Mouse (Mus musculus): ENCODE data around the gene Pcp4l1.

Gene Pcp4l1

DNA sequence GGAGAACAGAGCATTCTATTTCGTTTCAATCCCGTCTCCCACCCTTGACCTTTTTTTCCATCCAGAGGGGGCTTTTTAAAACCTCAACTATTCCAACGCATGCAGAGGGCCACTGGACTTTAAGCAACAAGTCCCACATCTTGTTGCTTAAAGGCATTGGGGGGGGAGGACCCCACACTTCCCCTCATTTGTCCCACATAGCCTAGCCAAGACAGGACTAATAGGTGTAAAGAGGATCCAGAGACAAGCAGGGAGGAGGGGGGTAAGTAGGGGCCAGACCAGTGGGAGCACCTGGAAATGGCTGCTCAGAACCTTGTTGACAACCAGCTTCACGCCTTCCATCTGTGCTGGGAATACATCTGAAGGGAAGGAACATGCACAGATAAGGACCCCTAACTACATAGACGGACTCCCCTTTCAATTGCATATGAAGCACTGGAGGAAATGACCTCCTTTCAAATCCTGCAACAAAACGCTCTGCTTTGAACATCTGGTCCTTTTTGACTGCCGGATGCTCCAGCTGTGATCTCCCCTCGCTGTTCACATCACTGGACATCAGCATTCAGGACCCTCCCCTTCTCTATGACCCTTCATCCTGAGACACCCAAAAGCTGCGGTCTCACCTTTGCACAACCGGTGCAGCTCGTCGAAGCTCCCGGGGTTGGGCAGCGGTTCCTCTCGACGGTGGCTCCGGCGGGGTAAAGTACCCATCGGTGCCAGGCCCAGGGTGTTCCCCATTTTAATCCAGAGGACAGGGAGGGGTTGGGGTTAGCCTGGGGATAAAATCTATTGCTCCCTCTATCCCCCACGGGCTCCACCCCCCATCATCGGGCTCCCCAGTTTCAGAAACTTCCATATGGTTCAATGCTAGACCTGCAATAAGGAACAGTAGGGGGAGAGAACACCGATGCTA lies 25.5 kb upstream of the Pcp4l1 start:
- DNase-seq: no peak

DNA sequence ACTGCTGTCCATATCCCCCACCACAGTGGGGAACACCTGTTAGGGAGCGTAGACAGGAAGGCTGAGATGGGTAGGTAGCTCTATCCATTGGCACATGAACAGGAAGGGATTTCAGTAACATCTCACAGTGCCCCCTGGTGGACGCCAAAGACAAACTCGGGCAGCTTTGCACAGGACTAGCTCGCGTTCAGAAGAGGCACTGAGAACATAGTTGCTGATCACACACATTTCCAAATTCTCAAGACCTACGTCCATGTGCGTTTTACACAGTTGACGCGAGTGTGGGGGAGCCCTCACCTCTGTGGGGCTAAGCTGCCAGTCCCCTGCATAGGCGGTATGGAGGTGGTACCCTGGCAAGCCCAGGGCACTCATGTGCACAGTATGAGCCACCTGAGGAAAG lies 24.8 kb upstream of the Pcp4l1 start:
- peak; percentile 88 to 93 for DNase-seq

DNA sequence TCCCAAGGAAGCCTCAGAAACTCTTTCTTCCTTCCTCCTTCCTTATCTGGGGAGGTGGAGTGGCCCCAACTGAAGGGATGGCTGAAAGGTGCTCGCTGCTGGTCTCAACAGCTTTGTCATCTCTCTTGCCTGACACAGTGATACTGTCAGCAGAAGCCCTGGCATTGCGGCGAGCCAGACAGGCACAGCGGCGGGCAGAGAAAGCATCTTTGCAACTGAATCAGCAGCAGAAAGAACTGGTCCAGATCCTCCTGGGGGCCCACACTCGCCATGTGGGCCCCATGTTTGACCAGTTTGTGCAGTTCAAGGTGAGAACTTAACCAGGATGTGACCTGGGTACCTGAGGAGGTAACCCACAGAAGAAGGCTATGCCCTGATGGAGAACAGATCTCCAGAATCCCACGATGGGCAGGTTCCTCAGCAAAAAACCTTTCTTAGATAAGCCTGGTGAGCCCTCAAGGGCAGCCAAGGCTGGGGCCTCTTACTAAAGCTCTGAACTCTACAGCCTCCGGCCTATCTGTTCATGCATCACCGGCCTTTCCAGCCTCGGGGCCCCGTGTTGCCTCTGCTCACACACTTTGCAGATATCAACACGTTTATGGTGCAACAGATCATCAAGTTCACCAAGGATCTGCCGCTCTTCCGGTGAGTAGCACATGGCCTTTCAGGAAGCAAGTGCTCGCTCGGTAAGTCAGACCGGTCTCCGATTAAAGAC lies 20.3 kb upstream of the Pcp4l1 start:
- no peak for DNase-seq

DNA sequence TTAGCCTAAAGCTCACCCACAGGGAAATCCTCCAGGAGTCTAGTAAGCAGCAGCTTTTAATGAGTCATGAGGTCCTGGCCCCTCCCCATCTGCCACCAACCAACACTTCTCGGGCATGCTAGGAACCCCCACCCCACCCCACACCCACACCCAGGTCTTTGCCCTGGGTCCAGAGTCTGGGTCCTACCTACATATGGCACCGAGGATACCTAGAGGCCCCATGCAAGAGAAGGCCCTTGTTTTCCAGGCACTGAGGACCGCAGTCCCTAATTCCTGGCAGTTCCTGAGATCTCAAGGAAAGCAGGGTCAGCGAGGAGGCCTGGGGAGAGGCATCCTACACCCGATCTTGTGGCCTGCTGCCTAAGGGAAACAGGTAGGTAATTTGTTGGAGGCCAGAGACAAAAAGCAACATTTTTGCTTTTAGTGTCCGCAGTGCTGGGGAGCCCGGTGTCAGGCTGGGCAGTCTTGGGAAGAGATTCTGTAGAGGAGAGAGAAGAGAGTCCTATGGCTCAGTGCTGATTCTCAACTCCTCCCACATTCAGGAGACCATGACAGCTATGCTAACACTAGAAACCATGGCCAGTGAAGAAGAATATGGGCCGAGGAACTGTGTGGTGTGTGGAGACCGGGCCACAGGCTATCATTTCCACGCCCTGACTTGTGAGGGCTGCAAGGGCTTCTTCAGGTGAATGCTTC lies 17.9 kb upstream of the Pcp4l1 start, which contains the start of gene Nr1i3:
TSS of gene Nr1i3 (plus strand) at position 170 of the 696 bp plus-strand sequence.
- no peak for DNase-seq

DNA sequence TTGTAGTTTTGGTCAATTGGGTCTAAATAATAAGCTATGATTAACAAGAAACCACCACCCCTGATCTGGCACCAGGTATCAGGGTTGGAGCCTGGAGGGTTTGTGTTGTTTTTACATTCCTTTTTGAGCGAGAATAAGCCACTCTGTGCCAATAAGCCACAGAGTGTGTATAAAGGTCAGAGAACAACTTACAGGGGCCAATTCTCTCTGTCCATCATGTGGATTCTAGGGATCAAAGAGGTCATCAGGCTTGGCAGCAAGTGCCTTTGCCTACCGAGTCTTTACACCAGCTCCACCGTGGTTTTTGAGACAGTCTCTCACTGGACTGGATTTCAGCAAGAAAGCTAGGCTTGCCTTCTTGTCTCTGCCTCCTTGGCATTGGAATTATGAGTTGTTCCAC lies 16.8 kb upstream of the Pcp4l1 start:
- DNase-seq: no peak

DNA sequence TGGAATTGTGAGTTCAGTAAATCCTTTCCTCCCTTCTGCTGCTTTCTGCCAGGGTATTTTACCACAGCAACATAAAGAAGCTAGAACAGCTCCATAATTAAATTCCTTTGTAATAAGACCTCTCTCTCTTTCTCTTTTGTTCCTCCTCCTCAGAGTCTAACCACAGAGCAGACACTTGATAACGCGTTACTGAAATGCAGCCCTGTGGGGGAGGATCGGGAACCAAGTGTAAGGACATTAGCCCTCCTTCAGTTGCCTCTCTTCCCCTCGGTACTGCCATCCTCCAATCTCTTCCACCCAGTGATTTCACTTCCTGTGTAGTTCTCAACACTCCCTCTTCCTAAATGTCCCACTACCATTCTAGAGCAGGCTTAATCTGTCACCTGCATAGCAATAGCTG lies 13.3 kb upstream of the Pcp4l1 start:
- DNase-seq: no peak

DNA sequence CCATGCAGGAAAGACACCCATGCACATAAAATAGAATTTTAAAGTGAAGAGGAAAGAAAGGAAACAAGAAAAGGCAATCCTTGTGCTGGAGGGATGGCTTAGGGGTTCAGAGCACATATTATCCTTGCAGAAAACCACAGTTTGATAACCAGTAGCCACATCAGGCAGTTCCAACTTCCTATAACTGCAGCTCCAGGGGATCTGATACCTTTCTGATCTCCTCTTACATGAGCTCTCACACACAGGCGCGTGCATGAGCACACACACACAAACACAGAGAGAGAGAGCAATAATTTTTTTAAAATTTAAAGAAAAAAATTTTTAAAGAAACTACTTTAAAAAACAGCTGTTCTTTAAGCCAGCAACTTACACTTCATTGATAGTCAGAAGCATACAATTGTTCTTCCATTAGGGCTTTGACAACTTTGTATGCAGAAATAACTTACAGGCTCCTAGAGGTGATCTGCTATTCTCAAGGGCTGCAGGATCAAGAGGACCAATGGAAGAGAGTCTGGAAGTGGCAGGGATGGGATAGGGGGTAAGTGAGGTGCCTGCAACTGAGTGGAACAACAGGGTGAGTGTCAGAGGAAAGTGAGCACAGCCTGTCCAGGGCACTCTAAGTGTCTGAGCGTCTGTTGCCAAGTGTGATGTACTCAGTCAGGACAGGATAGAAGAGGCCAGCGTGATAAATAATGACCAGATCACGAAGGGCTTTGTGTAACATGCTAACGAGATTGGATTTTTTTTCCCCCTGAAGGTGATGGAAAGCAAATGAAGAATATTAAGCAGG lies 9.8 kb upstream of the Pcp4l1 start:
- no peak for DNase-seq

DNA sequence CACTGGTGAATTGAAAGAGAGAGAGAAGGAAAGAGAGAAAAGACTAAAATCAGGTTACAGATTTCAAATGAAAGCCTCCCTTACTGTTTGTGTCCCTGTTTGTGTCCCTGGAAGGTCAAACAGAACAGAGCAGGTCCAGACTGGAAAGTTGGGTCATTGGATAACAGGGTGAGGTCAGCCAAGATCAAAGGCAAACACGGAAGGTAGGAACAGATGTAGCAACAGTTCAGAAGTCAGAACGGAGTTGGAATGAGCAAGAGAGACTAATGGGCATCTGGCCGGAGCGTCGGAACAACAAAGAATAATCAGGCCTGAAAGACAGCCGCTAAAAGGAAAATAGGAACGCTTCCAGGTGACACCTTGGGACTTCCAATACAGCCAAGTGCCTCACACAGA lies 8.2 kb upstream of the Pcp4l1 start:
- DNase-seq: no peak

DNA sequence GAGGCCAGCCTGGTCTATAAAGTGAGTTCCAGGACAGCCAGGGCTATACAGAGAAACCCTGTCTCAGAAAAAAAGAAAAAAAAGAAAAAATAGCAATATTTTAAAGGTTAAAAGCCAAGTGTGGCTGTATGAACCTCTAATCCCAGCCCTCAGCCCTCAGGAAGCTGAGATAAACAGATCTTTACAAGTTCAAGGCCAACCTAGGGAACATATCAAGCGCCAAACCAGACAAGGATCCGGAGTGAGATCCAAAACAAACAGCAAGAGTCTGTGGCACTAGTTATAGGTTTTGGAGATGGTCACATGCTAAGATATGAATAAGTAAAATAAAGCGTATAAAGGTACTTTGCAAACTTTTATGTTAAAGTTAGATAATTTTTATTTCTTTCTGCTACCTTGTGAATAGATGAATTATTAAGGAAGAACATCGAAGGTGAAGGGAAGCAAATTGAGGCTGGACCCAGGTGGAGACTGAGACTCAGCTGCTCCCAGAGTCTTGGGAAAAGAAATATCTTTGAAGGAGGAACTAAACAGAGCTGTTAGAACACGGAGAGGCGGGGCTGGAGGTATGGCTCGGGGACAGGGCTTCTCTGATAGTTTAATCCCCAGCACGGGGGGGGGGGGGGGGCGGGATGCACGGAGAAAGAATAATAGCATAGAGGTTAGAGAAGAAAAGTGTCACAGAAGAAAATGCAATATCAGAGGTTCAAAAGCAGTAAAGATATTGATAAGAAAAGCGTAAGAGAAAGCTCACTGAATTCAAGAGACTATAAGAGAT lies 7.6 kb upstream of the Pcp4l1 start:
- no peak for DNase-seq

DNA sequence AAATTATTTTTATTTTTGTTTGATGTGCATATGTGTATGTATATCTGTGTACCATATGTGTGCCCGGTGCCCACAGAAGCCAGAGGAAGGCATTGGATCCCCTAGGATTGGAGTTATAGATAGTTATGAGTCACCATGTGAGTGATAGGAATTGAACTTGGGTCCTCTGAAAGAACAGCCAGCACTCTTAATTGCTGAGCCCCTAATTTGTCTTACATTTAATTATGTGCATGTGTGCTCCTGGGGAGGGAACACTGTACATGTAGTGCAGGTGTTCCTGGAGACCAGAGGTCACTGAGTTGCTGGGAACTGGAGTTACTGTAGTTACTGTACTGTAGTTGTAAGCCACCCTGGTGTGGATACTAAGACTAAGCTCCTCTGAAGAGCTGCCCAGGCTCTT lies 4.7 kb upstream of the Pcp4l1 start:
- no peak for DNase-seq

DNA sequence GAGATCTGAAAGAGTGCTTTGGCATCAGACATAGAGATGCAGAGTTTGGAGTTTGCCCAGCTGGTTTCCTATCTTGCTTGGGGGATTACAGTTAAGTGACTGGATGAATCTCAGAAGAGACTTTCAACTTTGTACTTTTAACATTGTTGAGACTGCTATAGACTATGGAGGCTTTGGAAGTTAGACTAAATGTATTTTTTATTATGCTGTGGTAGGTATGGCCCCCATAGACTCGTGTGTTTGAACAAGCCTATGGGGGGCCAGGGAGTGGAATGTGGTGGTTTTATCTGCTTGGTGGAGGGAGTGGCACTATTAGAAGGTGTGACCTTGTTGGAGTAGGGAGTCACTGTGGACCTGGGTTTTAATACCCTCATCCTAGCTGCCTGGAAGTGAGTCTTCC lies 3.5 kb upstream of the Pcp4l1 start:
- no peak for DNase-seq

DNA sequence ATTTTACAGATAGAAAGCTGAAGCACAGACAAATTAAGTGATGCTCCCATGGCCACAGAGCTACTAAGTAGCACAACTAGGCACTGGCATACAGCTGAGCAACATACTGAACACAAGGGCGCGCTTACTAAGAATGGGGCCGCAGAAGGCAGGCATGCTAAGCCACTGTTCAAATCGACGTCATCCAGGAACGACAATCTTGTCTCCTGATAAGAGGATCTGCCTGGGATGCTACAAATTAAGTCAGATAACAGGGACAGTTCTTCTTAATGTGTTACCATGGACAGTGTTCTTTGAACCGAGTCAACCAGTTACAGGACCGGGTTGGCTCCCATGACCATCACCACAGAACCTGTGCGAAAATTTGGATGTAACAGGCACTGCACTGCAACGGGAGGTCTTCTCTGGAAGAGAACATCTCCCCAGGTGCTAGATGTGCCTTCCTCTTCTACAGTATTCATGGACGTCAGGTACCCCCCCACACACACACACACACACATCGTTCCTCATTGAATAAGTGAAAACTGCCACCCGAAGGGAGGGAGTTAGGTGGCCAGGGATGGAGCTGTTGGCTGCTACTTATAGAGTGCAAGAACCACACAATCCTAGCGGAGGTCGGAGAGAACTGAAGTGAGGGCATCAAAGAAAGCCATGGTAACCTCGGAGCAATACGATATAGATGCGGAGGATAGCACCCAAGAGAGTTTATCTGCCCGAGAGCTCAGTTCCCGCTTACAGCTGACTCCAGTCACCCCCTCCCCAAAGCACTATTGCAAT lies 834 bp downstream of the Pcp4l1 start:
- DNase-seq: no peak

DNA sequence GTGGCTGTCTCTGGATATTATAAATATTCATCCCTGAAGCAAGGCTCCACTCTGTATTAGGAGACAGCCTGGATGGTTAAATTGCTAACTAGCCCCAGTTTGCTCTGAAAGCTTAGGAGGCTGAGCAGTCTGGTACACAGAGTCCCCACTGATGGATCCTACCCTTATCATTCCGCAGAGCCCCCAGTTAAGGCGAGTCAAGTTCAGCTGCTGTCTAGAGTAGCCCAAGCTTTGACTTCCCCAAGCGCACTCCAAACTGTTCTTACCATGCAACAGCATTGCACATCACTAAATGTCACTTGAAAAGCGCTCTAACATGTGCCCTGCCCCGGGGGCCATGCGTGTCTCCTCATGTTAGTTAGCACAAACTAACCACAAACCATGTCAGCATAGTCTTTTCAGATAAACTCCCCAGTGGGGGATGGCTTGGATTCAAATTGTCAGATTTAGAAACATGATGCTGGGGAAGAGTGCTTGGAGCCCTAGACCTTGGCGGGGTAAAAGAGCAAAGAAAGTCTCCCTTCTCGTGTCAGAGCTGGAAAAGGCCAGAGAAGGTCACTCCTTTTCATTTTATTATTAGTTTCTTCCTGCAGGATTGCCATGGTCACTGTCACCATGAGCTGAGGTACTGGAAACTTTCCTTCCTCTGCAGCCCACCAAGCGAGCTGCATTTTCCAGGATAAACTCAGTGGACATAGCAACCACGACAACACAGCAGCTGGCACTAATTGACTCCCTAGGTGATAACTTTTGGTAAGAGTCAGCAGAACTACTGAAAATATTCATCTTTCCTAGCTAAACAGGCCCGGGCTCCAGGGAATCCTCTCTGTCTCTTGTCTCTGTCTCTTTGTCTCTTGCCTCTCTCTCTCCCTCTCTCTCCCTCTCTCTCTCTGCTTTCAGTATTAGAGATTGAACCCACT lies 1.9 kb downstream of the Pcp4l1 start:
- DNase-seq: no peak

DNA sequence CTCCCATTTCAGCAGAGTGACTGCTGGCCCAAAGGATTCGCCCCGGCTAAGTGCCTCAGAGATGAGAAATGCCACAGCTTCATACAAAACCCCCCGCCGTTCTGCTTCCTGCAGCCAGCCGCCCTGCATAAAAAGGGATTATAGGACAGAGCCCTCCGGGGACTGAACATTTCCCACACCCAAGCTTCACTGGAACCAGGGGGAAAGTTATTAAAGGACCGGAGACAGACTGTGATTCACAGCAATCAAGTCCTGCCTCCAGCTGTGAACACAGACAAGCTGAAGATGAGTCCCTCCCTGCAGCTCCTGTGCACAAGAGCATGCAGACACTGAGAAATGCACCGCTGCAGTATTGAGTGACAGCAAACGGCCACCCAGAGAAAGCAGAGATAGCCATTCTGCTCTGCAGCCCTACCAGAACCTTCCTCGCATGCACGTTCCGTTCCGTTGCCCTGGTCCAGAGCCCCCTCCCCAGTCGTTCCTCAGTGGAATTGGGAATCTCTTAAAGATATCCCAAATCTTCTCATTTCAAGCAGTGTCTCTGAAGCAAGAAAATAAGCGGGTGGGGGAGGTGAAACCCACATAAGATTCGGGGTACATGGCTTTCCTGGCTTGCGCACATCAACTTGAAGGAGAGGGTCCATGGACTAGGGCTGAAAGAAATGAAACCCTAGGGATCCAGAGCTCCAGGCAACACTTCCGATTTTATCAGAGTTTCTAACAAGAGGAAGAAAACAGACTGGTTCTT lies 2.8 kb downstream of the Pcp4l1 start:
- DNase-seq: no peak

DNA sequence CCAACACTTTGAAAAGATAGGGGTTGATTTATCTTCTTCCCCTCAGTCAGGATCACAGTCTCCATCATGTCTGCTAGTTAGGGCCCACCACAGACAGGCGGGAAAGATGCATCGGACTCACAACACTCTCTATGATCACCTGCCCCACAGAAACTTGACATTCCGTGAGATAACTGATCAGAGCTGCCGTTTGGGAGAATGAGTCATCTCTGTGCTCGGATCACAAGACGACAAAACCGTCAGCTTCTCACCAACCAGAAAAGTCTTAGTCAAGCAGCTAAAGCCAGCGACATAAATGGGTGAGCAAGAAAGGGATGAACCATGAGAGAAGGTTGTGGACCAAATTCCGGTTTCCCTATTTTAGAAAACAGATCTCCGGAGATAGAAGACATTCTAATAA lies 3.8 kb downstream of the Pcp4l1 start:
- no peak for DNase-seq

DNA sequence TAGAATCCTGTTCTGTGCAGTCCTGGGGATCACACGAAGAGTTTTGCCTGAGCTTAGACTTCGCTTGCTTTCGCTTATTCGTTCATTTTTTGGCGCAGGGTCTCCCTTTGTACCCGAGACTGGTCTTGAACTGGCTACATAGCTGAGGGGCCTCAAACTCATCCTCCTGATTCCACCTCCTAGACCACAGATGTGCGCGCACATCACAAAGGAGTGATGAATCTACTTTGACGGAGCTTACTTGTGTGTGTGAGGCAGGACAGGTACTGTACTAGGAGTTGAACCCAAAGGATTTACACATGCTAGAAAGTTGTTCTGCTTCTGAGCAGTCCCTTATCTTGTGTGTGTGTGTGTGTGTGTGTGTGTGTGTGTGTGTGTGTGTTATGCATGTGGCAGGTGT lies 5.2 kb downstream of the Pcp4l1 start:
- DNase-seq: no peak

DNA sequence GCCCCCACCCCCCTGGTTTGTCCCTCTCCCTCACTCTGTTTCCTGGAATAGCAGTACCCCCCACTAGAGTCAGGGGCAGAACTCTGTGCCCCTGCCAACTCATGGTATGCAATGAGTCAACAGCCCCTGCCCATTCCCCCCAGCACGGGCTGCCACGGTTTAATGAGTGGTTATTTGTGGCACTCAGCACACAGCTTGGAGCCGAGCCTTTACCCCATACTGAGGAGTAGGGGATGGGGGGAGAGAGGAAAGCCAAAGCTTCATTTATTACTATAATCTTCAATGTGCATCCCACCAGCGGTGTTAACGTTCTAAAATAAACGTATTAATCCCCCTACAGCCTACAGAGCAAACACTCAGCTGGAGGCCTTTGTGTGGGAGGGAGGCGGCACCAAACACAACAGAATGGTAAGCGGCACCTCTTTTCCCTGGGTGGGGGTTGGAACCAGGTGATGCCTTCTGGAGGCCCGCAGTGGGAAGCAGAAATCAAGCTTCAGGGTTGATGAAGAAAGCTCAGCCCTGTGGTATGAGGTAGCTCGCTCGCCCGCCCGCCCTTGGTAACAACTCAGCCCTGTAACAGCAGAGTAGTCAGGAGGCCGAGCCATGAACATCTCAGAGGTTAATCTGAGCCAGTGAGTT lies 6.5 kb downstream of the Pcp4l1 start:
- no peak for DNase-seq

DNA sequence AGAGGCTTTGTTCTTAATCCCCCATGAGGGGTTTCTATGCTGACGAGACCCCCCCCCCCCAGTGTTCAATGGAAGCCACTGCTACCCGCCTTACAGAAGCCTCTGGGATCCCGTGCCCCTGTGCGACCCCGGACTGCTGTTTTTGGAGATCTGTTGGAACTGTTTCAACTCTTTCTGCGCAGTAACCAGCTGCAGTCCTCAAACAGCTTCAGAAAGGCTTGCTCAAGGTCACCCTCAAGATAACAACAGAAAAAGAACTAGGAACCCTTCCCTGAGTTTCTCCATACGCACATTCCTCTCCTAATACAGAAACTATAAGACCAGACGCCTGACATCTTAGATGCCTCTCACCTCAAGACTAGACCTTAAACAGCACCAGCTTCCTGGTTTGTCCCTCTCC lies 7.0 kb downstream of the Pcp4l1 start:
- DNase-seq: no peak

Measured in cerebellum, postnatal 25 days (tissue).